Mouse (Mus musculus) liver, embryonic 12.5 days (tissue): Measurements from ENCODE around the gene Anxa6. TPM values are rescaled to one million over a fixed set of nuclear protein-coding genes. Genes with fewer than 3 reads are reported as not detected.
"Not testable (repeated sequence)": the region's sequence is repeated elsewhere in the genome, so short reads cannot be mapped to it uniquely, and the experiment has no call there.

ENCODE experiments used
- ATAC-seq: fragments of 200-750 bp; cut with Nextera tagmentation; 2 replicates; pipeline ENCODE4 v1.8.0; 2017; ENCODE audit warnings: moderate number of reproducible peaks, mild to moderate bottlenecking, moderate library complexity
- H3K27ac ChIP-seq: fragments of 300-500 bp; sonication (generic); 2 replicates; pipeline ENCODE4 v1.5.1; 2016; ENCODE audit warnings: mild to moderate bottlenecking
- H3K27me3 ChIP-seq: fragments of 300-500 bp; sonication (generic); replicated peaks from 2 replicates; pipeline ENCODE4 v1.6.1; 2016; ENCODE audit warnings: mild to moderate bottlenecking, moderate library complexity
- H3K36me3 ChIP-seq: fragments of 300-500 bp; sonication (generic); 2 replicates; pipeline ENCODE4 v1.6.1; 2016; ENCODE audit warnings: mild to moderate bottlenecking, moderate library complexity
- H3K4me1 ChIP-seq: fragments of 300-500 bp; sonication (generic); 2 replicates; pipeline ENCODE4 v1.6.1; 2016
- H3K4me2 ChIP-seq: fragments of 300-500 bp; sonication (generic); 2 replicates; pipeline ENCODE4 v1.6.1; 2016; ENCODE audit warnings: mild to moderate bottlenecking, moderate library complexity
- H3K4me3 ChIP-seq: fragments of 300-500 bp; sonication (generic); 2 replicates; pipeline ENCODE4 v1.5.1; 2016; ENCODE audit warnings: mild to moderate bottlenecking, moderate library complexity
- H3K9ac ChIP-seq: fragments of 300-500 bp; sonication (generic); 2 replicates; pipeline ENCODE4 v1.6.1; 2016; ENCODE audit warnings: mild to moderate bottlenecking, moderate library complexity
- H3K9me3 ChIP-seq: fragments of 300-500 bp; sonication (generic); replicated peaks from 2 replicates; pipeline ENCODE4 v1.6.1; 2016; ENCODE audit warnings: mild to moderate bottlenecking, moderate library complexity
- whole genome bisulfite sequencing: fragments of 180-500 bp; shearing (Covaris S2); methylation state at CpG from one replicate; pipeline ENCODE4 v1.1.7; 2016; ENCODE audit not compliant: insufficient replicate concordance; 5-methylcytosine and 5-hydroxymethylcytosine counted together
- polyA plus RNA-seq: library from polyadenylated mRNA; unstranded; fragments of >200 nt; fragmentation: Nextera tagmentation; extraction: Ambion mirVana; gene quantifications from 2 replicates; pipeline ENCODE4 v1.2.1, GENCODE M21; 2016

Gene Anxa6
- polyA plus RNA-seq, 1 experiment from 2014 or later, result 52.9 TPM

GRCm38 (mm10) chr11:54972049-54972723 is 61.1 kb downstream of the Anxa6 start:
- H3K4me1 ChIP-seq, result peaks cover 33% of the 10 kb centered on the region
- H3K36me3 ChIP-seq, result no peaks in the 10 kb centered on the region
- no peak for ATAC-seq
- no peaks in the 10 kb centered on the region for H3K9me3 ChIP-seq
- no peaks in the 10 kb centered on the region for H3K27me3 ChIP-seq
- H3K9ac ChIP-seq, result no peak overlapping the region
- H3K27ac ChIP-seq, result no peak overlapping the region
- H3K4me2 ChIP-seq, result no peak overlapping the region
- H3K4me3 ChIP-seq, result no peak overlapping the region
- WGBS, result 33% methylated on average over 4 of the region's 4 CpGs

- no peak overlapping the region for H3K27ac ChIP-seq
- no peak overlapping the region for H3K4me2 ChIP-seq
- H3K9ac ChIP-seq, result no peak overlapping the region
- H3K36me3 ChIP-seq, result no peaks in the 10 kb centered on the region
- peaks cover 33% of the 10 kb centered on the region for H3K4me1 ChIP-seq
- no peaks in the 10 kb centered on the region for H3K27me3 ChIP-seq
- H3K9me3 ChIP-seq, result no peaks in the 10 kb centered on the region
- 54% methylated on average over 8 of the region's 8 CpGs for WGBS
- H3K4me3 ChIP-seq, result no peak overlapping the region
- no peak for ATAC-seq
These were observed 61.7 kb downstream of the Anxa6 start for GRCm38 (mm10) chr11:54971365-54972048.

- ATAC-seq, result no peak
- Histone ChIP-seq H3K27me3 (no peaks in the 10 kb centered on the region), H3K27ac (no peak overlapping the region), H3K4me3 (no peak overlapping the region), H3K9ac (no peak overlapping the region), H3K4me2 (no peak overlapping the region), H3K4me1 (peaks cover 24% of the 10 kb centered on the region), H3K36me3 (no peaks in the 10 kb centered on the region), H3K9me3 (no peaks in the 10 kb centered on the region)
- 58% methylated on average over 6 of the region's 6 CpGs for WGBS
These were observed 68.0 kb downstream of the Anxa6 start for GRCm38 (mm10) chr11:54965234-54965633.

DNA sequence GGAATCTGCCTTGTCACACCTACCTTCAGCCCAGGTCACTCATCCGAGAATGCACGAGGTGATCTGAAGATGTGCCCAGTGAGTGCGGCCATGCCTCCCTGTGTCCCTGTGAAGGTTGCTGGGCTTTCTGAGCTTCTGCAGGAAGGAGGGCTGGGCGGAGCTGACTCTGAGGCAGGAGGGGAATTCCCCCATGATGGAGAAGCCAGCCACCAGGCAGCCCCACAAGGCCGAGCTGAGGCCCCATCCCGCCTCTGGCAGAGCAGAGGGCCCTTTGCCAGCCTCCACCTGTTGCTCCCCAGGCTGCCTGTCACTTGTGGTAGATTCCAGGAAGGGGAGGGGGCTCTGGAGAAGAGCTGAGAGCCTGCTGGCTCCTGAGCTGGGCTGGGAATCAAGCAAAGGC is 70.4 kb downstream of the Anxa6 start, which contains the start of gene Tnip1:
Gene Tnip1 (minus strand): TSS at position 108 of the 400 bp plus-strand sequence.
- H3K9me3 ChIP-seq, result no peaks in the 10 kb centered on the region
- H3K4me2 ChIP-seq, result no peak within 1 kb of the TSS
- peaks cover 47% of the 10 kb centered on the region for H3K4me1 ChIP-seq
- ATAC-seq, result no peak
- 44% methylated on average over 6 of the region's 6 CpGs for WGBS
- H3K4me3 ChIP-seq, result no peak within 1 kb of the TSS
- no peak within 1 kb of the TSS for H3K27ac ChIP-seq
- H3K9ac ChIP-seq, result no peak within 1 kb of the TSS
- no peaks in the 10 kb centered on the region for H3K27me3 ChIP-seq
- no peaks in the 10 kb centered on the region for H3K36me3 ChIP-seq

- Histone ChIP-seq H3K36me3 (no peaks in the 10 kb centered on the region), H3K27me3 (no peaks in the 10 kb centered on the region), H3K4me2 (no peak overlapping the region), H3K4me1 (peaks cover 56% of the 10 kb centered on the region), H3K9ac (no peak overlapping the region), H3K27ac (no peak overlapping the region), H3K9me3 (no peaks in the 10 kb centered on the region), H3K4me3 (no peak overlapping the region)
- 33% methylated on average over 3 of the region's 3 CpGs for WGBS
- ATAC-seq, result no peak
These were observed 71.3 kb downstream of the Anxa6 start for GRCm38 (mm10) chr11:54961921-54962320.

GRCm38 (mm10) chr11:54961164-54961850 is 71.9 kb downstream of the Anxa6 start:
- ATAC-seq, result no peak
- H3K27me3 ChIP-seq, result no peaks in the 10 kb centered on the region
- no peaks in the 10 kb centered on the region for H3K36me3 ChIP-seq
- no peak overlapping the region for H3K27ac ChIP-seq
- no peak overlapping the region for H3K9ac ChIP-seq
- no peaks in the 10 kb centered on the region for H3K9me3 ChIP-seq
- peaks cover 62% of the 10 kb centered on the region for H3K4me1 ChIP-seq
- H3K4me2 ChIP-seq, result no peak overlapping the region
- H3K4me3 ChIP-seq, result no peak overlapping the region
- 64% methylated on average over 6 of the region's 6 CpGs for WGBS

- 66% methylated on average over 6 of the region's 6 CpGs for WGBS
- Histone ChIP-seq H3K27me3 (no peaks in the 10 kb centered on the region), H3K9me3 (no peaks in the 10 kb centered on the region), H3K9ac (no peak overlapping the region), H3K4me2 (no peak overlapping the region), H3K4me3 (no peak overlapping the region), H3K36me3 (no peaks in the 10 kb centered on the region), H3K27ac (no peak overlapping the region), H3K4me1 (peaks cover 62% of the 10 kb centered on the region)
- no peak for ATAC-seq
These were observed 73.0 kb downstream of the Anxa6 start for GRCm38 (mm10) chr11:54960251-54960650.

DNA sequence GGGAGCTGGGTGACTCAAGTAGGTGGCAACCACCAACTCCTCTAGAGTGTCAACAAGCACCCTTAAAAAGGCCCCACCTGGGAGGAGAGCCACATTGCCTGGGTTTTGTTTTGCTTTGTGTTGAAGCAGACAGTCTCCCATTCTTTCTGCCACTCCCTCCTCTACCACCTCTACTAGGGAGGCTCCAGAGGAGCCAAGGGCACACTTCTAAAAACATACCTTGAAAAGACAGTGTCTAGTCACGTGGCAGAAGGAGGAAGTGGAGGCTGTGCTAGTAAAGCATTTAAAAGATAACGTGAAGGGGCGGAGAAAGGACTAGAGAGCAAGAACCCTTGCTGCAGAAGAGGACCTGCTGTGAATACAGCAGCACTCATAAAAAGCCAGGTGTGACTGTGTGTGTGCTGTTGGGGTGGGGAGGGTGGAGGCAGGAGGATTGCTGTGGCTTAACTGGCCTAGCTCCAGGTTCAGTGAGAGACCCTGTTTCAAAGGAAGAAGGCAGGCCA is 74.6 kb downstream of the Anxa6 start:
- Histone ChIP-seq H3K4me3 (no peak overlapping the region), H3K9me3 (no peaks in the 10 kb centered on the region), H3K4me2 (peak overlapping the region; percentile 19; the same call in 1 of the 2 replicates), H3K27ac (peak overlapping the region; percentile 7; the same call in 1 of the 2 replicates), H3K27me3 (no peaks in the 10 kb centered on the region), H3K36me3 (no peaks in the 10 kb centered on the region), H3K4me1 (peaks cover 74% of the 10 kb centered on the region), H3K9ac (no peak overlapping the region)
- no peak for ATAC-seq
- 2% methylated on average over 3 of the region's 3 CpGs for WGBS

DNA sequence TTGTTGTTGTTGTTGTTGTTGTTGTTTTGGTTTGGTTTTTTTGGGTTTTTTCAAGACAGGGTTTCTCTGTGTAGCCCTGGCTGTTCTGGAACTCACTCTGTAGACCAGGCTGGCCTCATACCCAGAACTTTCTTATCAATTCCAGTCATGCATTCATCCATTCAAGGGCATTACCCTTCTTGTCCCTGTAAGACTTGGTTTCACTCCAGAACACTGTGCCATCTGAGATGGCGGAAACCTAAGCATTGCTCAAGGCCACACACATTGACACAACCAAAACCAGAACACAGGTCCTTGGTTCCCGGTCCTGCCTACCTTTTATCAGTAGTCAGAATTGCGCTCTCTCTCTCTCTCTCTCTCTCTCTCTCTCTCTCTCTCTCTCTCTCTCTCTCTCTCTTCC is 75.5 kb downstream of the Anxa6 start:
- H3K27me3 ChIP-seq, H3K4me2 ChIP-seq, H3K4me3 ChIP-seq, ATAC-seq, H3K9ac ChIP-seq, H3K36me3 ChIP-seq, H3K27ac ChIP-seq, H3K9me3 ChIP-seq: not testable (repeated sequence)
- WGBS, result 65% methylated on average over 3 of the region's 3 CpGs
- H3K4me1 ChIP-seq, result peaks cover 75% of the 10 kb centered on the region

DNA sequence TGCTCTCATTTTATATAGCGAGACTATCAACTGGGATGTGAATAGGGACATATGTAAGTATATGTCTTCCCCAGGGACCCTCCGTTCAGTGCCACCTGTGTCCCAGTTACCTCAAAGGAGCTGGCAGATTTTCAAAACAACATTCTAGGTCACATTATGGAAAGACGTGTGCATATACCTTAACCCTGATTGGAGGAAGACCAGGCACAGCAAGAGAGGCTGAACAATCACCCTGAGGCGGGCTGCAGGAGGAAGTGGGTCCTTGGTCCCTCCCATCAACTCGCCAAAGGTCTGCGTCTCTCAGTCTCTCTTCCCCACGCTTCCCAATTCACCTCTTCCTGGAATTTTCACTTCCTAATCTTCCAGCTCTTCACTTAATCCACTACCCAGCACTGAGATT is 76.3 kb downstream of the Anxa6 start:
- no peak overlapping the region for H3K4me3 ChIP-seq
- H3K36me3 ChIP-seq, result no peaks in the 10 kb centered on the region
- H3K27ac ChIP-seq, result no peak overlapping the region
- H3K4me2 ChIP-seq, result no peak overlapping the region
- no peak for ATAC-seq
- WGBS, result 42% methylated on average over 7 of the region's 7 CpGs
- H3K9ac ChIP-seq, result no peak overlapping the region
- H3K4me1 ChIP-seq, result peaks cover 75% of the 10 kb centered on the region
- no peaks in the 10 kb centered on the region for H3K27me3 ChIP-seq
- no peaks in the 10 kb centered on the region for H3K9me3 ChIP-seq

- peak; percentile 97 for ATAC-seq
- Histone ChIP-seq H3K4me3 (peak overlapping the region; percentile 89), H3K9ac (peak overlapping the region; percentile 86), H3K4me1 (peaks cover 69% of the 10 kb centered on the region), H3K36me3 (no peaks in the 10 kb centered on the region), H3K27ac (peak overlapping the region; percentile 94), H3K27me3 (no peaks in the 10 kb centered on the region), H3K4me2 (peak overlapping the region; percentile 83), H3K9me3 (no peaks in the 10 kb centered on the region)
- under 1% methylated on average over 59 of the region's 59 CpGs for WGBS
These were observed 77.3 kb downstream of the Anxa6 start for GRCm38 (mm10) chr11:54955735-54956480.
